Mouse (Mus musculus) MEL-GATA-1-ER (cell line): ENCODE results near the gene Lce1a1.
"Not testable (repeated sequence)": the region's sequence is repeated elsewhere in the genome, so short reads cannot be mapped to it uniquely, and the experiment has no call there.

Experiments
- DNase-seq: peaks from one replicate; pipeline ENCODE4 v3.0.0-alpha.2; 2012; ENCODE audit warnings: low read depth; ENCODE audit errors: extremely low read depth

Lce1a1 gene

DNA sequence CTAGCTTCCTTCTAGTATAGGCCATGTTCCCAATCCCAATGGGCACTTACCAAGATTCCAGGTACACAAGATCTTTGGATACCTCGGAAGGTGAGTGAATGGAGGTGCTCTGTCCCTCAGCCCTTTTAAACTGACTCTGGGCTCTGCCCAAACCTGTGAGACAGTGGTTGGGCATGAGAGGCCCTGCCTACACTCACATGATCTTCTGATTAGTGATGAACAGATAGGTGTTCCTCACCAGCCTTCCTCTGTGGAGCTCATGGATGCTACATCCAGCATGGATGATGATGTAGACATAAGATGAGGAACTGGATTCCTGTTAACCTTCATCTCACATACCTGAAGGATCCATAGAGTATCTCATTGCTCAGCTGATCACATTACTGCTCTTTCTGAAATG is at the start of gene Lce1a1:
Gene Lce1a1 (minus strand): TSS at position 101 of the 400 bp plus-strand sequence.
- no peak for DNase-seq

DNA sequence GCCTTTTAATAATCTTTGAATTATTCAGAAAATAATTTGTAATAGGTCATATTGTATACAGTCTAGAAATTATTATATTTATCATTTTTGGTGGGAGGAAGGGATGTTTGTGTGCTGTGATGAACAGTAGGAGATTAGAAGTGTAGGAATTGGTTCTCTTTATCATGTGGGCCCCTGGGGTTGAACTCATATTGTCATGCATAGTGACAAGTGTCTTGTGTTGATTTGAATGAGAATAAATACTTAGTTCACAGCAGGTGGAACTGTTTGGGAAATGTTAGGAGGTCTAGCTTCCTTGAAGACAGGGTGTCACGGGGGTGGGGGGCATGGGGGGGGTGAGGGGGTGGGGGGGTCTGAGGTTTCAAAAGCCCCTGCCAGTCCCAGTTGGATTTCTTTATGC is 46.5 kb upstream of the Lce1a1 start:
- no peak for DNase-seq

DNA sequence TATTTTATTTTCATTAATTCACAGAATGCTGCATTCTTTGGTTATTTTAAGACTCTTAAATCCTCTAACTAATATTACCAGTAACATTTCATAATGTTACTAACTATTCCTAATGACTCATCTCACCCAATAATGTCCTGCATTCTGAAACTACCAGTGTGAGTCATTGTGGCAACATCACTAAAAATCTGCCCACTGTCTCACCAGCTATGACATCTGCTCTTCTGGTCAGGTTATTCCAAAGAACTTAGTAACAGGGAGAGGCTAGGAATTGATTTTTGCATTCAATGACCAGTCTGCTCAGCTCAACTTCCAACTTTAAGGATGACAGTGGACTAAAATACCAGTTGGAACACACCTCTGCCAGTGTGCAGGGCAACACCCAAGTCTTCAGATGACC is 43.6 kb upstream of the Lce1a1 start:
- DNase-seq, result no peak

DNA sequence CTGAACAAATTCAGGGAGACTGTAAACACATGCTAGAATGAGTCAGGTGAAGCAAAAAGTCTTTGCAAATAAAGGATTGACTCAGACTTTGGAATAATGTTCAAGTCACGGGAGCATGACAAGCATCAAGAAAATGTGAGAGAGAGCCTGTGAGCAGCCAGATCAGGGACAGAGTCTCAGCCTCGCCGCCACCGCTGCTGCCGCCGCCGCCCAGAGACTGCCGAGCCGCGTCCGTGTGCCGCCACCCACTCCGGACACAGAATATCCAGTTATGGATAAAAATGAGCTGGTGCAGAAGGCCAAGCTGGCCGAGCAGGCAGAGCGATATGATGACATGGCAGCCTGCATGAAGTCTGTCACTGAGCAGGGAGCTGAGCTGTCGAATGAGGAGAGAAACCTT is 41.0 kb upstream of the Lce1a1 start:
- not testable (repeated sequence) for DNase-seq

DNA sequence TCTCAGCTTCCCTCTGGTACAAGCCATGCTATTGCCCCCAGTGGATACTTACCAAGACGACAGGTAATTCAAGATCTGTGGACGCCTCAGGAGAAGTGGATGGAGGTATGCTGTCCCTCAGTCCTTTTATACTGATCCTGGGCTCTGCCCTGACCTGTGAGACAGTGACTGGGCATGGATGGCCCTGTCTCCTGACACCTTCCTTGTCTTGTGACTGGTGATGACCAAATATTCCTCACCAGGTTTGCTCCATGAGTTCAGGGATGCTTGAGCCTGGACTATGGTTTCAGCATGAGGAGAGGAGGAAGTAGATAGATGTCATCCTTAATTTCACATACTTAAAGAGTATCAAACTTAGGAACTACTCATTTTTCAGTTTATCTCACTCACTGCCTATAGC is 39.0 kb upstream of the Lce1a1 start, which contains the start of gene Lce1d:
Gene Lce1d (minus strand): TSS at position 101 of the 400 bp plus-strand sequence.
- DNase-seq, result no peak

DNA sequence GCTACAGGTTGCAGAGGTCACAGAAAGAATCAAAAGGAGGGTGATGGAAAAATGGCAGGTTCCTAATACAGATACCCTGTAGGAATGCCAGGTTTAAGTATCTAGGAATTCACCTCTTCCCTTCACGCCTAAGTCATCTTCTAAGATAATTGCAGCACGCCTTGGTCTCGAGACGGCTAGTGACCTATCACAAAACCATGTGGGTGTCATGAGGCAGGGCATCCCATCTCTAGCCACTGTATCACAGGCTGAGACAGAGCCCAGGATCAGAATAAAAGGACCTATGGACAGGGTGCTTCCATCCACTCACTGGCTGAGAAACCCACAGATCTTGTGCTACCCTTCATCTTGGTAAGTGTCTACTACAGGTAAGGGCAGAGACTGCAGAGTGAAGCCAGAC is 30.8 kb upstream of the Lce1a1 start, which contains the start of gene Lce1c:
Gene Lce1c (plus strand): TSS at position 301 of the 400 bp plus-strand sequence.
- DNase-seq, result no peak

DNA sequence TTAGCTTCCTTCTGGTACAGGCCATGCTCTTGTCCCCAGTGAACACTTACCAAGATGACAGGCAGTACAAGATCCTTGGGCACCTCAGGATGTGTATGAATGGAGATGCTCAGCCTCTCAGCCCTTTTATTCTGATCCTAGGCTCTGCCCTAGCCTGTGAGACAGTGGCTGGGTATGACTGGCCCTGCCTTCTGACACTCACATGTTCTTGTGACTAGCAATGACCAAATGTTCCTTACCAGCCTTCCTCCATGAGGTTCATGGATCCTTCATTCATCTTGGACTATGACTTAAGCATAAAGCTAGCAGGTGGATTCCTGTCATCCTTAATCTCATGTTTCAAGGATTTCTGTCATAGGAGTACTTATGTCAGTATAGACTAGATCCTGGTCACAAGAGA is 22.1 kb upstream of the Lce1a1 start, which contains the start of gene Lce1a2:
Gene Lce1a2 (minus strand): TSS at position 101 of the 400 bp plus-strand sequence.
- DNase-seq, result no peak

DNA sequence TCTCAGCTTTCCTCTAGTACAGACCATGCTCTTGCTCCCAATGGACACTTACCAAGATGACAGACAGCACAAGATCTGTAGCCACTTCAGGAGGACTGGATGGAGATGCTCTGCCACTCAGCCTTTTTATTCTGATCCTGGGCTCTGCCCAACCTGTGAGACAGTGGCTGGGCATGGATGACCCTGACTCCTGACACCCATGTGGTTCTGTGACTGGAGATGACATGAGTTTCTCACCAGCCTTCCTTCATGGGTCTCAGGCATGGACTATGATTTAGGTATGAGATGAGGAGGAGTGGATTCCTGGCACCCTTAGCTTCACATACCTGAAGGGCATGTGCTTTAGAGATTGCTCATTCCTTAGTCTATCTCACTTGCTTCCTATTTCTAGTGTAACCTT is 8.7 kb upstream of the Lce1a1 start, which contains the start of gene Lce1b:
Gene Lce1b (minus strand): TSS at position 101 of the 400 bp plus-strand sequence.
- no peak for DNase-seq

DNA sequence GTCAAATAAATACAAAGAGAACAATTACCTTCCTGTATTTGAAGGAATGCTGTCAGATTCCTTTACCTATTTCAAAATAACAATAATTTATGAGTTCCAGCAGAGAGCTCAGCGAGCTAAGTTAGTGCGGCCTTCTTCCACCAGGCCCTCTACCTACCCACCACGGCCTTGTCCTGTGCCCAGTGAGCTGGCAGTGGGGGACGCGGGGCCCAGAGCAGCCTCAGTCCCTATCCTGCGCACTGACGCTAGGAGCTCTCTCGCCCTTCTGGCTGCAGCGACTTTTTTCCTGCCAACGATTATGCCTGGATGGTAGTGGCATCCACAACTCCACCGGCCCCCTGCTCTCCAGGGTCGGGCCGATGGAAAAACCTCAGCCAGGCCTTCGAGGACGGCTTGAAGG is 8.3 kb downstream of the Lce1a1 start:
- DNase-seq, result no peak

DNA sequence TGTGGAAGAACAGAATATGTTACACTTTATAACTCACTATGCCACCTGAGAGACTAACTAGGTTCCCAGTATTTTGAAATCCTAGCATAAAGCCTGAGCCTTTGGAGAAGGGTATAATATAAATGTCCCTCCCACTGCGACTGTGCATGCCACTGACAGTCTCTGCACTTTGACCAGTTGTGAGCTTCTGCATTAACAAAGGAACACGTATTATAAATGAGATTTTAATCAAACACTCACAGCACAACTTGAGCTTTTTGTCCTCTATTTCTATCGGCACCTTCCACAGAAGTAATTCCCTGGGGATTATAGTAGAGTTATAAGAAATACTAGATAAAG is 9.5 kb downstream of the Lce1a1 start:
- no peak for DNase-seq

DNA sequence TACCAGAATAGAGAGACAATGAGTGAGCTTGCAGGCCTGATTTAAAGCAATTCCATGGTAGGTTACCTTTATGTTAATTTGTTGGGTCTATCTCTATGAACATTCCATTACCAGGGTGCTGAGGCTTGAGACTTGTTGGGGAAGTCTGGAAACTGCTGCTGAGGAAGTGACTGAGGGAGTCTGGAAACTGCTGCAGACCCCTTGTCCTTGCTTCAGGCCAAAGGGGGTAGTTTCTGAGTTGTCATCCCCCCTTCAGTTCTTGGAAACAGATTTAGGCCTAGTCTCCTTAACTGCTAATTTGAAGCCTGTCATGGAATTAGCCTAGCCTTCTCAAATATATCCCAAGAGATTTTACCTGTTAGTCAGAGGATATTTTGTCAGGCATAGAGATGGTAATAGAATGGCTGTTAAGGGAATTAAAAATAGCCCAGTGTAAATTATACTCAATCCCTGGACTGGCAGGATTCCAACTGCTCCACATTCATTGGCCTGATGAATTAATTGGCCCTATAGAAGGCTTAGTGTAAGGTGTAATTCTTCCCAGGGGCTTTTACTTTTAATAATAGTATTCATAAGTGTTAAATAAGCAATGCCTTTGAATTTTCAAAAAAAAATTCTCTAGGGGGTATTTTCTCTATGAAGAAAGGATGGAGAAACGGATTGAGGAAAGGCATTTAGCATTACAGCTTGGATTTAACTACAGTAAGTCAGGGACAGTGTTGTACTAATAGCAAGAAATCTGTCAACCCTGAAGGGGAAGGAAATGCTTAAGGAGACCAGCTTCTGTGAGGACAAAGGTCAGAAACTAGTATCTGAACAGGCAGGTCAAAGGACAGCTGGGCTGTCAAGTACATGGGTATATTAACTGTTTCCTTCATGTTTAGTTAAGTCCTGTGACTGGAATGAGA is 10.1 kb downstream of the Lce1a1 start:
- no peak for DNase-seq

DNA sequence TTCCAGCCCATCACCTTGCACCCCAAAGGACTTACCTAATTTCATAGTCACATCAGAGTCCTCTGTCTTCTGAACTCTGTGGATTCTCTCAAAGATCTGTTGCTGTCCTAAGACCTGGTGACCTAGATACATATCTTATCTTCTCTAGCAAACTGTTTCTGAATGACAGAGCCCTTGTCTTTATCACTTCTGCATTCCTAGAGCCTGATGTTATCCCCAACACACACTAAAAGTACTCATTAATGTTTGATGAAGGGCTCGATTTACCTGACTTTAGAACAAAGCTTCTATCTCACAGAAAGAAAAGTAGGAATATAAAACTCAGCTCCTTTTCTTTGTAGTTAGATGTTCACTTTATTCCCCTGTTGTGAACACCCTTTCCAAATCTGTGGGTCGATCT is 26.5 kb downstream of the Lce1a1 start, which contains the start of gene Lce6a:
Gene Lce6a (minus strand): TSS at position 101 of the 400 bp plus-strand sequence.
- no peak for DNase-seq

DNA sequence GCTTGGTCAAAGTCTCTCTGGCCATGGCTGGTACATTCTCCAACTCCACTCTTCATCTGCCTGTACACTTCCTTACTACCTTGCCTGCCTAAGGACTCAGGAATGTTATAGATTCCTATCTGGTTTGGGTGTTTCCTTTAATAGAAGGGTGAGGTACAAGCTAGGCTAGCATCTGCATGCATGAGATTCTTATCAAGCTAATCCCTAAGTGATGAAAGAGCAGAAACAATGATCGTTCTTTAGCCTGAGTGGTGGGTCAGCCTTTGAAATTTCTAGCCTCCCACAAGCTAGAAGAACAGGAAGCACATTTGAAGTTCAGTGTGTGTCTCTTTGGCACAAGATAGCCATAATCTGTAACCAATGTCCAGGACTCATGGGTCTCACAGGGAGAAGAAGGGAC is 38.3 kb downstream of the Lce1a1 start:
- no peak for DNase-seq

DNA sequence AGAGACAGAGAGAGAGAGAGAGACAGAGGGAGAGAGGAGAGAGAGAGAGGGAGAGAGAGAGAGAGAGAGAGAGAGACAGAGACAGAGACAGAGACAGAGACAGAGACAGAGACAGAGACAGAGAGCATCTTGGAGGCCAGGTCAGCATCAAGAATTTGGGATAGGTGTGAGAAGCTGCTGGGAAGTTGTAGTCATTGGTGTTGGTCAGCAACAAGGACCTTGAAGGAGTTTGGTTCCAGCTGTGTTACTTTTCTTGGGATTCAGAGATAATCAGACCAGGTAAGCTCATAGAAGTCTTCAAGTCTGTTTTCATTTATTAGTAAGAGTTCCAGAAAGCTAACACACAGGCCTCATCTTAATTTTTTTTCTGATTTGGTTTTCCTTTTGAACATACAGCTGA is 40.7 kb downstream of the Lce1a1 start, which contains the start of gene 2210017I01Rik:
Gene 2210017I01Rik (minus strand): TSS at position 101 of the 400 bp plus-strand sequence.
- DNase-seq, result no peak

DNA sequence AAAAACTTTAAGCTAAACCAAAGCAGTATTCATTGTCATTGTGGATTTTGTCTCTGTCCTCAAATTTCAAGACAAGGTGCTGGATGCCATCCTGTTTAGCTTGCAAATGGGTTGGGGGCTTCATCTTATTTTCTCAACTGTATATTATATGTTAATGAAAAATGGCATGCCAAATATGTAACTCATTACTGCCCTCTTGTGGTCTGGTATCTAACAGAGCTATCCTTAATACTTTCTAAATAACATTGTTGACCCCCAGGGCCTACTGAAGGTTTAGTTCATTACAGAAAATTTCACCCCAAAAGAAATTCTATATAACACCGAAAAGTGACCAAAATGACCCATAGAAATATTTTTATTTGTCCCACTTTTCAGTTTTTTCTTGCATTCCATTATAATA is 45.9 kb downstream of the Lce1a1 start:
- peak; percentile 4 for DNase-seq

DNA sequence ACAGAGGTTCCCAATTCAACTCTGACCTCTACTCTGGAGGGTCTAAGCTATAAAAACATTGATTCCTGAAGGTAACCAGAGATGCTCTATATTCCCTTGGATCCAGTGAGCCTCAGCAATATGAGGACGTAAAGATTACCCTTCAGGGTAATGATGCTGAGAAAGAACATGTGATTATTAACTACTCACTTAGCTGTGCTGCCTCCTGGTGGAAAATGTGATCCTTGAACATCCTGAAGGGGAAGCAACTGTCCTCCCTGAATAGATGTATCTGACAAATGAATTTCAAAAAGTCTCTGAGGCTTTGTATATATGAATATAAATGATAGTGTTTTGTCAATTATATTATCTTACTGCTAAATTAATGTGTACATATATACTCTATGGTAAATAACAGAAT is 47.7 kb downstream of the Lce1a1 start:
- no peak for DNase-seq

DNA sequence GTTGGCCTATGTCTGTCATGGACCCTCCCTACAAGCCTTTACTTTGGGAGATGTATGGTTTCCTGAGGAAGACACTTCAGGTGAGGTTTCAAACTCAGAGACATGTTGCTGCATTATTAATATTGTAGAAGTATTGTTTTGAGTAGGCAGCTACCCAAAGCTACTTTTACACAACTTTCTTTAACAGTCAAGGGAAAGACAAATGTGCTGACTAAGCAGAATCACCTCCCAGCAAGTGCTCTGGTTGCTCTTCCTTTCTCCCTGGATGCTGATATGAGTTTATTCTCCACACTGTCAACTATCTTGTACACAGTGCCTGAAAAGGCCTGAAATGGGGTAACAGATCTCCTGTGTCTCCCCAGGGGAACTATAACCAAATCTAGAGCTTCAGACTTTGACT is 48.1 kb downstream of the Lce1a1 start:
- DNase-seq, result no peak

DNA sequence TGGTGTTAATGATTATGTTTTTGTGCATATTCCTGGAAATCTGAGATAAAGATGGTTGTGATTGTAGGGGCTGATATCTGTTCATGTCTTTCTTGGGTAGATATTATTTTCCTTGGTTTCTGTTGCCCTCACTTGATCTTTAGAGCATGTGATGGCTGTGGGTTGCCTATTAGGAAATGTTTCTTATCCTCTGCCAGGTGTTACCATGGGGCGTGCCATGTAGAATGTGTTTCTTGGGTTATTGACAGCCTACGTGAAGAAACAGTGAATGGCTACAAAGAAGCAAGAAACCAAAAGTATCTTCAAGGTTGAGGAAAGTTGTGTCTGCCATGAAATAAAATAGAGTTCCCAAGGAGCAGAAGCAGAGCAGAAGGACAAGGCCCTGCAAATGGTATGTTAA is 49.7 kb downstream of the Lce1a1 start:
- DNase-seq, result no peak
